Mouse (Mus musculus) layer of hippocampus, postnatal 25 days (tissue): Measurements from ENCODE around the gene Intu. TPM values are rescaled to one million over a fixed set of nuclear protein-coding genes. Genes with fewer than 3 reads are reported as not detected.
A peak's percentile ranks its signal among the peaks of the same experiment; 100 is the strongest.

Experiments
- DNase-seq, 2 experiments: peaks; one replicate each; pipeline ENCODE4 v3.0.0; 2022; ENCODE audit warnings: mixed read lengths in 2 of 2, low spot score in 1 of 2; ENCODE audit errors: extremely low spot score in 1 of 2
- total RNA-seq, 2 experiments: library from RNA; stranded (reverse); gene quantifications; 2 replicates each; pipeline ENCODE4 v1.2.3; 2021

Gene Intu
- 1 to 10 TPM; 4.9 to 7.5 TPM for total RNA-seq

DNA sequence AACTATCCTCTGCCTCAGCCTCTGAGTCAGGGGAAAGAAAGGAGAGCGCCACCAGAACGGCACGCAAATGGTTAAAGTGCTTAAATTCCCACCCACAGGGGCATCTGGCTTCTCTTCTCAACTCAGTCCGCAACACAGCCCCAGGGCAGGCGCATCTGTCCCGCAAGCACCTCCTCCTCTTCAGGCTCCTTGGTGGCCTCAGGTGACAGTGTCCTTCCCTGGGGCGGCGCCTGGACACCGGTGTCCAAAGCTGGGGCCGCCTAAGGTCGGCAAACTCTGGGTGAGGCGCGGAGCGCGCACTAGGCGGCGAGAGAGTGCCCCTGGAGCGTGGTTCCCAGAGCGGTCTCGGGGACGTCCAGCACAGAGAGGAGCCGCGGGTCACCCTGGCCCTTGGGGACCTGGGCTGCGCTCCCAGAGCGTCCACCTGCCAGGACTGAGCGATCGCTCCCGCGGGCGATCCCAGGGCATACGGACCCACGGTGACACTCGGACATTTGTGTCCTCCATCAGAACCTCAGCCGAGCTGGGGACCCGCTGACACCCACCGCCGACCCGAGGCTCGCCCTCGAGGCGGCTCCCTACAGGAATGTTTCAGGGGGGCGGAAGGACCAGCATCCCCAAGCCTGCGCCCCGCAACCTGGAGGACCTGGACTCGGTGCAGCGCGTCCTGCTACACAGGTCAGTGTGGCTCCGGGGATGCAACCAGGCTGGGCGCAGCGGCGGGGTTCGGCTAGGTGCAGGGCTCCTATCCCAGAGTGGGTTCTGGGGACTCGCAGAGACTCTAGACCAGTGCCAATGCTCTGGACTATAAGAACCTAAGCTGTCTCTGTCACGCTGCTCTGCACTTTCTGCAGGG lies at the start of gene Intu:
Gene Intu, plus strand, starts transcription at position 1 of the 856 bp plus-strand sequence.
- peak; percentile 27 to 50 for DNase-seq

DNA sequence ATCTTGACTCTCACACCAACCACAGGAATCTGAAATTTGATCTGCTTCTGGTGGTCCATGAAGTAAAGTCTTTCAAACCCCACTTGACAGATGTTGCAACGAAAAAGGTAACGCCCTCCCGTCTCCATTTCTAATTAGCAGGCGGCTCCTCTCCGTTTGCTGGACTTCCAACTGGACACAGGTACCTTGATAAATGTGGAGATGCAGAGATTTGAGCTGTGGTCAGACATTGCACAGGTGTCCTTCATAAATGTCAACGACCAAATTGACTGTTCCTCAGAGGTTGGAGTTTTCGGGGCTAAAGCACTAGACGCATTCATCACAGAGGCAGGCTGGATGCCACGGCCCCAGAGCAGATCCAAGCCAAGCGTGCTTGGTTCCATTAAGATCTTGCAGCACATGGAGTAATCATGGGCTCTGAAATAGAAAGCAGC lies 47.8 kb upstream of the Intu start:
- no peak for DNase-seq

GRCm38 (mm10) chr3:40487381-40487780 lies 43.7 kb upstream of the Intu start:
- no peak for DNase-seq

- DNase-seq = no peak
Measured at GRCm38 (mm10) chr3:40491742-40492141, 39.3 kb upstream of the Intu start.

- no peak for DNase-seq
Measured at GRCm38 (mm10) chr3:40498898-40499297, 32.2 kb upstream of the Intu start.

- no peak for DNase-seq
Measured at GRCm38 (mm10) chr3:40500157-40500808, 30.8 kb upstream of the Intu start.

DNA sequence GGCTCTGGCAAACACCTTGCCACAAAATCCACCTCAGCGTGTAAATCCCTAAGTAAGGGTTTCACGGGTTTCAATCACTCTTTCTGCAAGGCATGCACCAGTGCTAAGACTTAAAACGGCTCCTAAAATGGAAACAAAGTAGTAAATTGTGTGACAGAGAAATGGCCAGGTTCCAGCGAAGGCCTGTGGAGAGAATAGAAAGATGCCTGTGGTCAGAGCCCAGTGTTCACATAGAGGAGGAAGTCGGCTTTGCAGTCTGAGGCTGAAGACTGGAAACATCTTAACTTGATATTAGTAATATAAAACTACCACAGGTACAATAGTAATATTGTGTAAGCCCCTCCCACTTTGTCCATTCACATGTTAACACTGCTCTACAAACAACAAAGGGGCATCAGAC lies 26.7 kb upstream of the Intu start:
- no peak for DNase-seq

DNA sequence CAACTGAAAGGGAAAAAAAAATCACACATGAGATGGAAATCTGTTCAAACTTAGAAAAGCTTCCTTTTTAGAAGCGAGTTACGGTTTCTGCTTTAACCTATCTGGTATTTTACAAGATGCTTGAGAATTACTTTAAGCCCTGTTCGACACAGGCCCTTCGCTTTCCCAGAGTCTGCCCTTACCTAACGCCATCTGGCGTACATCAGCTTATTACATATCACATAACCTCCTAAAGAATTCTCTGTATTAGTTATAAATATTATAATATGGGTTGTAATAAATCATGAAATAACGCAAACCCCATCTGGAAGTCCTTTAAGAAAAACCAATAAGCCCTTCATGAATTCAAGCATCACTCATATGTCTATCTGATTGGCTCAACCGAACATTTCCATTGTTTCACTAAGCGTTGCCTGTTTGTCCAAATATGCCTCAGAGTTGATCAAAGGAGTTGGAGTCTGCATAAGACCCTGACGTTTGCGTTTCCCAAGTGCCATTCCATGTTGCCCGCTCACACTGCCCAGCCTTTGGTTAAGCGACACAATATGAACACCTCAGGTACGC lies 25.6 kb upstream of the Intu start:
- DNase-seq = no peak

GRCm38 (mm10) chr3:40508927-40509576 lies 22.0 kb upstream of the Intu start:
- DNase-seq = no peak

GRCm38 (mm10) chr3:40510567-40510966 lies 20.5 kb upstream of the Intu start:
- no peak for DNase-seq

- DNase-seq = no peak
Measured at GRCm38 (mm10) chr3:40512936-40513829, 17.9 kb upstream of the Intu start.

DNA sequence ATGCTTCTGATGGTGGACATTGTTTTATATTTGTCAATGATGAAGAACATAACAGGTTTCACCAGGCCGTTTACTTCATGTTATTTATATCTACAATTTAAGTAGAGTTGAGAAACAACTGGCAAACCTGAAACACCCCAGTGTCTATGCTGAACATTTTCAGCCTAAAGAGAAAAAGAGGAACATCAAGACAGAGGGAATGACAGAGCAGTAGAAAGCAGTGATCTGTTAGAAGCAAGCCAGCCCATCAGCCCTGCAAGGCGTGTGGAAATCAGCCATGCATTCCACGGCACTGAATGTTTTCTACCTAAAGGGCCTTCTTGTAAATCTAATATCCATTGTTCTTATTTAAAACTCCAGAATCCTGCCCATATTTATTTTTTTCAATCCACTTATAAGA lies 12.8 kb upstream of the Intu start:
- no peak for DNase-seq

- DNase-seq = no peak
Measured at GRCm38 (mm10) chr3:40519555-40519954, 11.5 kb upstream of the Intu start.

DNA sequence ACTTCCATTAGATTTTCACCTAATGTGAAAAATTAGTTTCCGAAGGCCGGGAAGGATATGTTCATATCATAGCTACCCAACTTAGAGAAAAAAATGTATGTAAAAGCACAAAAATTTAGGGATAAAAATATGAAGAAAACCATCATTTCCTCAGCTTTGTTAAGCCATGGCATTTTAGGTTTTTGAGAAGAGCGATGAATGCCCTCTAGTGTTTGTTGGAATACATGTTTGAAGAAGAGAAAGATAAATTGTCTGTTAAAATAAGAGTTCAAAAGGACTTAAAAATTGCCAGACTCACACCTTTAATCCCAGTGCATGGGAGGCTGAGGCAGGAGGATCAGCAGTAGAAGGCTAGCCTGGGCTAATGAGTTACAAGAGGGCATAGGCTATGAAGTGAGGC lies 10.5 kb upstream of the Intu start:
- no peak for DNase-seq

GRCm38 (mm10) chr3:40522446-40522845 lies 8.6 kb upstream of the Intu start:
- DNase-seq = no peak

DNA sequence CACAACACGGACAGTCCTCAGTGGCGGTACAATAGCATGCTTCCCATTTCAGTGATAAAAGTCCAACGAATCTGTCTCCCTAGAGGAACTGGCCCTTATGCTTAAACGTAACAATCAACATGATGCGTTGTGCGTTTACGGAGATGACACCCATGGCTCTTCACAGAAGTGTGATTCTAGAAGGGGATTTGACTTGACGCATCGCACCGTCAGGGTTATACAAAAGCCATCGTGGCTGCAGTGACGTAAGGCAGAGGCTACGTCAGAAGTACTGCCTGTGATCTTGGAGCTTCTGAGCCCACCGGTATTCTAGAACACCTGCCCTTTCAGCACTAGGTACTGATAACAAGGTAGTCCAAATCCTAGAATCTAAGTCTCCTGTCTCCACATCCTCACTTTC lies 8.2 kb upstream of the Intu start:
- DNase-seq = no peak

- DNase-seq = no peak
Measured at GRCm38 (mm10) chr3:40523371-40523783, 7.7 kb upstream of the Intu start.

DNA sequence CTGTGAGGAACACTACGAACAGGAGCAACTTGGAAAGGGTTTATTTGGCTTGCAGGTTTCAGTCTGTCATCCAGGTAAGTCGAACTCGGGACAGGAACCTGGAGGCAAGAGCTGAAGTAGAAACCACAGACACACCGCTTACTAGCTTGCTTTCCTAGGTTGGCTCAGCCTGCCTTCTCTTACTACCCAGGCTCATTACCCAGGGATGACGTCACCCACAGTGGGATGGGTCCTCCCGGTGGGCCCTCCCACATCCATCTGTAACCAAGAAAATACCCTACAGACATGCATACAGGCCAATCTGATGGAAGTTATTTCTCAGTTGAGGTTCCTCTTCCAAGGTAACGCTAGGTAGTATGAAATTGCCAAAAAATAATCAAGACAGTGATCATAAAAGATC lies 6.2 kb upstream of the Intu start:
- DNase-seq = no peak

DNA sequence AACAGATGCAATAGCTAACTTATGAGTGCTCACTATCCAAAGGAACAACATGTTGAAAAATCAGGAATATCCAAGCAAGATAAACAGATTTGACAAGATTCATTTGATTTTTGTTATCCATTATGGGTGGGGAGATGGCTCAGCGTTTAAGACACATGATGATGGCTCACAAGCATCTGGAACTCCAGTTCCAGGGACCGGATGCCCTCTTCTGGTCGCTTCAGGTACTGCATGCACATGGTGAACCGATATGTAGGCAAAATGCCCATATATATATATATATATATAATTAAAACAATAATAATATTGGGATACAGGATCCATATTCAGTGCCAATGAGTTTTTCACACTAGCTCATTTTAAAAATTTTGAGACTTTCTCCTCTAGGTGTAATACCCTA lies 5.7 kb upstream of the Intu start:
- DNase-seq = peak in 1 of 2 experiments; percentile 70

GRCm38 (mm10) chr3:40526095-40526494 lies 5.0 kb upstream of the Intu start:
- DNase-seq = no peak
